Mouse (Mus musculus) cerebral cortex, adult 2 months (tissue): ENCODE measurements around the gene Olfr1246.

Experiments
- WGBS: fragments of 180-500 bp; shearing (Covaris S2); methylation state at CpG from one replicate; pipeline ENCODE4 v1.1.7; 2018; 5-methylcytosine and 5-hydroxymethylcytosine counted together

Olfr1246 gene

DNA sequence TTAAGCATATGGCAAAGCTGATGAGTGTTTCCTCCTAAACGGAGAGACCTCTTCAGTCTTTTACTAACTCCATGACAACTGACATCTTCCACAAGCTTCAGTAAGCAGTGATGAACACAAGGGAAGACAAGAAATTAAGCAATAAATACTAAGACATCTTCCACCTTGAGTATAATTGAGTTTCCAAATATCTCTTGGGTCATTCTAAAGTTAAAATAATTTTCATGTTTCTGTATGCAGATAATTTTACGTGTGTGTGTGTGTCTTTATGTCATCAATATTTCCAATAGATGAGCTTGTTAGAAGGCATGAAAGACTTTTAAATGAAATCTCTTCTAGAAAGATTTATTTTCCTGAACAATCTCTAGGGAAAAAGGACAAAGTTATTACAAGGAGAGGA, at the start of gene Olfr1246:
Olfr1246 (minus strand) TSS at position 101 of the 400 bp plus-strand sequence.
- 78% methylated on average over 2 of the region's 2 CpGs for WGBS

DNA sequence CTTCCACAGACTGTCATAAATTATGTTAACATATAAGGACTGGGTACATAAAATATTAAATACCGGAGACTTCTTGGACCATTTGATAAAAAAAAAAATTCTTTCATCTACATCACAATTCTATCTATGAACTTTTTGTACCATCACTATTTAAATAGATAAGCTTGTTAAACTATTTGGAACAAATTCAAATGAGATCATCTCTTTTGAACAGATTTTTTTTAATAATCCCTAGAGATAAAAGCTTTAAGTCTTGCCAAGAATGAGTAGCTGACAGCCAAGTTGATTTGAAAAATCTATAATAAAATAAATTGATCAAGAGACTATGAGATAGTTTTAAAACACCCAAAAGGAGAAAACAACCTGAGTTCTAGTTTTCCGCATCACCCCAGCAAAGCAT, 41.9 kb upstream of the Olfr1246 start, which contains the start of gene Olfr1249:
Olfr1249 (minus strand) TSS at position 101 of the 400 bp plus-strand sequence.
- whole genome bisulfite sequencing = 89% methylated on average over 2 of the region's 2 CpGs

DNA sequence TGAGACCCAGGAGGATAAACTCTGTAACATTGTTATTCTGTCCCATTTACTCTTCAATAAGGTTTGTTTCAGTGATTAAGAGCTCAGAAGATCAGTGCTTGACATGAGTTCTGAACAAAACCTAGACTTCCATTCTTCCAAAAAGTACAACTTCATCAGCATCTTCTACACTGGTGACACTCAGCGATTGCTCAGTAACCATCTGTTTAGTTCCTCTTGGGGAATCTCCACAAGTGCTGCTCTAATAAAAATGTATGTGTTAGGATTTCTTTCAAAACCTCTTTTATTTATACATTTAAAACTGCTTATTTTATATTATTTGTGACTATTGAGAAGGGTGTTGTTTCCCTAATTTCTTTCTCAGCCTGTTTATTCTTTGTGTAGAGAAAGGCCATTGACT, 25.2 kb upstream of the Olfr1246 start, which contains the start of gene Olfr1248:
Olfr1248 (minus strand) TSS at position 101 of the 400 bp plus-strand sequence.
- 89% methylated on average over 1 of the region's 1 CpGs for WGBS

DNA sequence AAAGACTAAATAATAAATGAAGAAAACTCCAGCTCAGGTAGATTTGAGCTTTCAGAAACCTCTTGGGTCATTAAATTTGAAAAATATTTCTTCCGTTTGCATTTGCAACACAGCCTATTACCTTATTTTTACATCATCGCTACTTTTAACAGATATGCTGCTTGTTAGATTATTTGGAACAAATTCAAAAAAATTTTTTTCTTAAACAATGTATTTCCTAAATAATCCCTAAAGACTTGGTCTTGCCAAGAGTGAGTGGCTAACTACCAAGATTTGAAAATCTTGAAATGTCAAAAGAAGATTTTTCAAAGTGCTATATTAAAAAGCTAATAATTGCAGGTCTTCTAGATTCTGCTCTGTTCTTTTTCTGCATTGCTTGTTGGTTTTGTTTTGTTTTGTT, 21.1 kb upstream of the Olfr1246 start, which contains the start of gene Olfr1247:
Olfr1247 (minus strand) TSS at position 101 of the 400 bp plus-strand sequence.
- 95% methylated on average over 2 of the region's 2 CpGs for WGBS

DNA sequence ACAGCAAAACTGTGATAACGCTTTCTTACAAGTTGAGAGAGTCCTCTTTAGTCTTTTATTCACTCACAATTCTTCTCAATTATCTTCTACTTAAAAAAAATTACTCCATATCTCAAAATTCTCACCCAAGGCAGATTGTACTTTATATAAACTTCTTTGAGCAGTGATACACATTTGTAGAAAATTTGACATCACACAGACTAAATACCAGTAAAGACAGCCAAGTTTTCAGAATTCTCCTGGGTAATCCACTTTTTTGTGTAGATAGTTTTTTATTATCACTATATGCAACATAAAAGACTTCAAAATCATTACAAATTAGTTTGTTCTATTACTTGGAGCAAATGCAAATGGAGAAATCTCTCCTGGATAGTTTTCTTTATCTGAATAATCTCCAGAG, 14.6 kb downstream of the Olfr1246 start, which contains the start of gene Olfr1245:
Olfr1245 (minus strand) TSS at position 101 of the 400 bp plus-strand sequence.
- WGBS = 70% methylated on average over 1 of the region's 1 CpGs

DNA sequence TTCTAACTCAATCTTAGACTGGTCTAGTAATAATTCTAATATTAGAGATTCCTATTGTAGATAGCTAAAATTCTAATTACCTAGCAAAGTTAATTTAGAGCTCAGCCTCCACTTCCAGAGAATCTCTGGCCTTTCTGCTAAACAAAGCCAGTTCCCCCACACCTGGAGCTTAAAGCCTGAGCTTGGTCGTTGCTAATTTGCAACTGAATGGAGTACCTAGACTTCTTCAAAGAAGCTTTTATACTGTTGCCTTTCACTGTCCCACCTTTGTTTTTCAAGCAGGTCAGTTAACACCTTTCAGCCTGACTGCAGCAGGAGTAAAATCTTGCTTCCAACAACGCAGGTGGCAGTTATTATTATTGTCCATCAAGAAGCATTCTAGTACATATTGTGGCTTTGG, 30.3 kb downstream of the Olfr1246 start:
- WGBS = 46% methylated on average over 2 of the region's 2 CpGs

DNA sequence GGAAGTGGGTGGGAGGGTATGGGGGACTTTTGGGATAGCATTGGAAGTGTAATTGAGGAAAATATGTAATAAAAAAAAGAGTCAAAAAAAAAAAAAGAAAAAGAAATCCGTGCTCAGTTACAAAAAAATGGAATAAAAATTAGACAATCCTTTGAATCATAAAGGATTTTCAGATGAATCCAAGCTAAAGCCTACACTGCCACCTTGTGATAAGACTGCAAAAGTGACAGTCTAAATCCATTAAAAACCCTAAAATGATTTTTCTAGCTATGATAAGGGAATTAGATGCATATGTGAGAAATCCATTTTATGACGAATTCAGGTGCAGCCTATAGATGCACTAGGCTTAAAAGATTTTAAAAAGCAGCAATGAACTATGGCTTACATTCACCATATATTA, 48.4 kb downstream of the Olfr1246 start:
- whole genome bisulfite sequencing = 24% methylated on average over 2 of the region's 2 CpGs

DNA sequence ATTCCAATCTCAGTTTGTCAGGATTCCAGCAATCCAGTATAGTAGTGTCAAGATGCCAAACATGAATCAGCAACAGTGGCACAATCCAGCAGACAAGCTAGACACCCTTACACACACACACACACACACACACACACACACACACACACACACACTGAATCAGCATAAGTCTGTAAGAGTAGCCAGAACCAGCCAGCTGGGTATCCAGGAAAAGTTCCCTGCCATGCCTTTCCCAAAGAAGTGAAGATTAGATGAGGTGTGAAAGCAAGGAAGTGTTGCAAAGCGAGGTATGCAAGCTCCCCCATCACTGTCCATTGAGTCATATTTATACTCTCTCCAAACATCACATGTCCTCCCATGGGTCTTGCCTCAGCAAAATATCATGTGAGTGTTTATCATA, 53.0 kb downstream of the Olfr1246 start:
- 30% methylated on average over 1 of the region's 1 CpGs for WGBS
